Comparison of ENCODE assay signal across 24 mouse cellular contexts in genomic region chr7:68048532-68048931, GRCm38 (mm10).
A peak's percentile ranks its signal among the peaks of the same experiment; 100 is the strongest.
DNase-seq lines count a peak whose midpoint lies in the region; ATAC-seq and TF ChIP-seq lines count a peak whose summit lies in the region.
"Had no signal": no experiment of that assay in that cellular context is flagged by ENCODE, and none has a peak within 500 bp of the region (broad histone marks: within the 10 kb centered on the region; RNA-seq: fewer than 3 reads in every experiment).

No protein-coding gene starts in this region.

- no peak overlapping the region for H3K4me3 ChIP-seq in neural tube, embryonic 13.5 days
- no peak overlapping the region for H3K4me3 ChIP-seq in neural tube, embryonic 15.5 days (replicated peaks)
- no peak overlapping the region for H3K4me3 ChIP-seq in cortical plate, adult 2 months (ENCODE audit: insufficient read depth, low read length)
- no peak overlapping the region for H3K4me3 ChIP-seq in kidney, embryonic 14.5 days (ENCODE audit: low read length)
- no peak overlapping the region for H3K4me3 ChIP-seq in forebrain, embryonic 13.5 days
- H3K4me3 ChIP-seq: heart, embryonic 15.5 days; hindbrain, embryonic 15.5 days; layer of hippocampus, adult 2 months; limb, embryonic 13.5 days; liver, embryonic 15.5 days; midbrain, embryonic 12.5 days; neural tube, embryonic 12.5 days had no signal

- H3K4me2 ChIP-seq in neural tube, embryonic 13.5 days, result no peak overlapping the region
- H3K4me2 ChIP-seq in neural tube, embryonic 15.5 days, result no peak overlapping the region
- H3K4me2 ChIP-seq in kidney, embryonic 14.5 days (replicated peaks; ENCODE audit: low read depth, low read length), result no peak overlapping the region
- H3K4me2 ChIP-seq in forebrain, embryonic 13.5 days, result no peak overlapping the region
- H3K4me2 ChIP-seq: heart, embryonic 15.5 days; hindbrain, embryonic 15.5 days; limb, embryonic 13.5 days; liver, embryonic 15.5 days; midbrain, embryonic 12.5 days; neural tube, embryonic 12.5 days had no signal

- H3K9ac ChIP-seq in neural tube, embryonic 13.5 days, result no peak overlapping the region
- no peak overlapping the region for H3K9ac ChIP-seq in neural tube, embryonic 15.5 days (replicated peaks)
- no peak overlapping the region for H3K9ac ChIP-seq in kidney, embryonic 14.5 days (ENCODE audit: low read depth, low read length)
- no peak overlapping the region for H3K9ac ChIP-seq in forebrain, embryonic 13.5 days
- H3K9ac ChIP-seq: heart, embryonic 15.5 days; hindbrain, embryonic 15.5 days; limb, embryonic 13.5 days; liver, embryonic 15.5 days; midbrain, embryonic 12.5 days; neural tube, embryonic 12.5 days had no signal

- no peak for TF ChIP-seq CTCF in cortical plate, adult 2 months (IDR thresholded peaks at IDR 0.05; ENCODE audit: extremely low read depth, insufficient read depth, low read length)

- H3K4me1 ChIP-seq in neural tube, embryonic 13.5 days (replicated peaks), result peaks cover 49% of the 10 kb centered on the region
- H3K4me1 ChIP-seq in neural tube, embryonic 15.5 days, result peaks cover 37% of the 10 kb centered on the region
- peaks cover 14% of the 10 kb centered on the region for H3K4me1 ChIP-seq in cortical plate, adult 2 months (ENCODE audit: control insufficient read depth, insufficient read depth, low read length)
- peaks cover 7% of the 10 kb centered on the region for H3K4me1 ChIP-seq in kidney, embryonic 14.5 days (ENCODE audit: control insufficient read depth, insufficient read depth, low read length)
- H3K4me1 ChIP-seq in forebrain, embryonic 13.5 days, result peaks cover 36% of the 10 kb centered on the region

- DNase-seq in frontal cortex, postnatal 14 days (ENCODE audit: low spot score in 2 of 2), result no peak
- peak; percentile 59 for DNase-seq in telencephalon, adult 2 months (ENCODE audit: low read depth, low spot score)
- DNase-seq: cerebellum, adult 2 months; cerebellum, postnatal 36 days; gastrocnemius, postnatal 36 days; heart, postnatal 4 days; layer of hippocampus, postnatal 36 days; thymus, postnatal 14 days had no signal

- 84% methylated on average over 4 of the region's 4 CpGs for whole genome bisulfite sequencing in neural tube, embryonic 13.5 days
- 90% methylated on average over 4 of the region's 4 CpGs for WGBS in neural tube, embryonic 15.5 days
- WGBS in kidney, embryonic 14.5 days, result 59% methylated on average over 4 of the region's 4 CpGs
- WGBS in forebrain, embryonic 13.5 days, result 92% methylated on average over 4 of the region's 4 CpGs

- no peak for TF ChIP-seq POLR2A in cortical plate, adult 2 months (IDR thresholded peaks at IDR 0.05; ENCODE audit: extremely low read depth, insufficient read depth, low read length)

- no peaks in the 10 kb centered on the region for H3K9me3 ChIP-seq in neural tube, embryonic 13.5 days
- H3K9me3 ChIP-seq in neural tube, embryonic 15.5 days (replicated peaks), result no peaks in the 10 kb centered on the region
- no peaks in the 10 kb centered on the region for H3K9me3 ChIP-seq in kidney, embryonic 14.5 days (ENCODE audit: control insufficient read depth, low read length)
- H3K9me3 ChIP-seq in forebrain, embryonic 13.5 days (replicated peaks), result no peaks in the 10 kb centered on the region
- H3K9me3 ChIP-seq: heart, embryonic 15.5 days; hindbrain, embryonic 15.5 days; limb, embryonic 13.5 days; liver, embryonic 15.5 days; midbrain, embryonic 12.5 days; neural tube, embryonic 12.5 days had no signal

- no peaks in the 10 kb centered on the region for H3K36me3 ChIP-seq in neural tube, embryonic 13.5 days
- H3K36me3 ChIP-seq in neural tube, embryonic 15.5 days, result no peaks in the 10 kb centered on the region
- H3K36me3 ChIP-seq in kidney, embryonic 14.5 days (ENCODE audit: control insufficient read depth, insufficient read depth, low read length), result no peaks in the 10 kb centered on the region
- H3K36me3 ChIP-seq in forebrain, embryonic 13.5 days (ENCODE audit: poor library complexity, severe bottlenecking), result no peaks in the 10 kb centered on the region
- H3K36me3 ChIP-seq: heart, embryonic 15.5 days; hindbrain, embryonic 15.5 days; limb, embryonic 13.5 days; liver, embryonic 15.5 days; midbrain, embryonic 12.5 days; neural tube, embryonic 12.5 days had no signal

- 0 out of 2 replicates have a peak overlapping the region, but pooled peaks have one; percentile 10 for H3K27ac ChIP-seq in neural tube, embryonic 13.5 days (replicated peaks)
- H3K27ac ChIP-seq in neural tube, embryonic 15.5 days (replicated peaks), result no peak overlapping the region
- peak overlapping the region; percentile 32; the same call in 1 of the 2 replicates for H3K27ac ChIP-seq in cortical plate, adult 2 months (ENCODE audit: insufficient read depth, low read length)
- H3K27ac ChIP-seq in kidney, embryonic 14.5 days (ENCODE audit: low read depth, low read length), result no peak overlapping the region
- no peak overlapping the region for H3K27ac ChIP-seq in forebrain, embryonic 13.5 days
- H3K27ac ChIP-seq: heart, embryonic 15.5 days; hindbrain, embryonic 15.5 days; kidney, postnatal 0 days; layer of hippocampus, adult 2 months; limb, embryonic 13.5 days; liver, embryonic 15.5 days; midbrain, embryonic 12.5 days; neural tube, embryonic 12.5 days; stomach, postnatal 0 days had no signal

- peak; percentile 80 for ATAC-seq in frontal cortex, adult (ENCODE audit: low TSS enrichment)
- no peak for ATAC-seq in neural tube, embryonic 13.5 days (ENCODE audit: low read depth)
- no peak for ATAC-seq in neural tube, embryonic 15.5 days (ENCODE audit: low FRiP score)
- no peak for ATAC-seq in kidney, embryonic 14.5 days (ENCODE audit: low FRiP score, low TSS enrichment)
- ATAC-seq in forebrain, embryonic 13.5 days, result no peak
- ATAC-seq: intestine, postnatal 0 days had no signal

- no peaks in the 10 kb centered on the region for H3K27me3 ChIP-seq in neural tube, embryonic 13.5 days
- H3K27me3 ChIP-seq in neural tube, embryonic 15.5 days (replicated peaks), result no peaks in the 10 kb centered on the region
- no peaks in the 10 kb centered on the region for H3K27me3 ChIP-seq in kidney, embryonic 14.5 days (ENCODE audit: control insufficient read depth, insufficient read depth, low read length)
- no peaks in the 10 kb centered on the region for H3K27me3 ChIP-seq in forebrain, embryonic 13.5 days
- H3K27me3 ChIP-seq: heart, embryonic 15.5 days; hindbrain, embryonic 15.5 days; limb, embryonic 13.5 days; liver, embryonic 15.5 days; midbrain, embryonic 12.5 days; neural tube, embryonic 12.5 days had no signal

Comparison
In these comparisons a context has a peak if more than half of its experiments do, and no peak if none do; other contexts are left out.
1. H3K27ac ChIP-seq: peak in neural tube, embryonic 13.5 days (single experiment) and cortical plate, adult 2 months (single experiment); none in neural tube, embryonic 15.5 days (single experiment), kidney, embryonic 14.5 days (single experiment) and forebrain, embryonic 13.5 days (single experiment).